ENCODE assay signal across 8 mouse cellular contexts in the genomic region with DNA sequence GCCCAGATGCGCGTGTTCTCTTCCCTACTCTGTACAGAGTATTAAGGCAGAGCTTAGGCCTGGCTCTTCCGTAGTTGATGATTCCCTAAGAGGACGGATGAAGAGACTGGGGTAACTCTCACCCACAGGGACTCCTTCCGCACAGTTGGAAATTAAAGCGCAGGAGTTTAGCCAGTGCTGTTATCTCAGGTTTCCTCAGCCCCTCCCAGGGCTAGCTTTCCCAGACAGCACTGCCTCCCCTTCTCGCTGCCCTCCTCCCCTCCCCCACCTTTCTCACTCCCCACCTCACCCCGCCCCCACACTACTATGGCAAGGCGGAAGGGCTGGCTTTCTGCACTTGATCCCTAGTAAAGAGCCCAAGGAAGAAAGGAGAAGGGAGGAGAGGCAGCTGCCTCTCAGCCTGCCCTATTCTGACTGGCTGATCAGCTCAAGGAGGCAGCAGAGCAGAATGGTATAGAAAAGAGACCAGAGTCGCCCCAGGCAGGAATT. TPM values are rescaled to one million over a fixed set of nuclear protein-coding genes. Genes with fewer than 3 reads are reported as not detected.
DNase-seq lines count a peak whose midpoint lies in the region; ATAC-seq lines count a peak whose summit lies in the region.

No protein-coding gene starts in this region.

- peak overlapping the region; percentile 80 for H3K27ac ChIP-seq in heart, embryonic 13.5 days (replicated peaks)
- H3K27ac ChIP-seq in intestine, embryonic 16.5 days (ENCODE audit: low read length), result peak overlapping the region; percentile 87
- H3K27ac ChIP-seq in midbrain, embryonic 10.5 days (replicated peaks), result peak overlapping the region; percentile 82

- WGBS in heart, embryonic 13.5 days, result 15% methylated on average over 9 of the region's 10 CpGs
- WGBS in intestine, embryonic 16.5 days, result 16% methylated on average over 10 of the region's 10 CpGs
- 12% methylated on average over 9 of the region's 10 CpGs for WGBS in midbrain, embryonic 10.5 days

- H3K4me3 ChIP-seq in heart, embryonic 13.5 days, result peak overlapping the region; percentile 40
- H3K4me3 ChIP-seq in intestine, embryonic 16.5 days (ENCODE audit: low read length), result peak overlapping the region; percentile 11; the same call in 1 of the 2 replicates
- peak overlapping the region; percentile 42 for H3K4me3 ChIP-seq in midbrain, embryonic 10.5 days

- H3K9me3 ChIP-seq in heart, embryonic 13.5 days, result no peaks in the 10 kb centered on the region
- no peaks in the 10 kb centered on the region for H3K9me3 ChIP-seq in intestine, embryonic 16.5 days (ENCODE audit: control insufficient read depth, low read length)
- H3K9me3 ChIP-seq in midbrain, embryonic 10.5 days (replicated peaks), result no peaks in the 10 kb centered on the region

- H3K9ac ChIP-seq in heart, embryonic 13.5 days, result peak overlapping the region; percentile 70
- H3K9ac ChIP-seq in intestine, embryonic 16.5 days (ENCODE audit: low read depth, low read length), result peak overlapping the region; percentile 56

- no peaks in the 10 kb centered on the region for H3K36me3 ChIP-seq in heart, embryonic 13.5 days
- no peaks in the 10 kb centered on the region for H3K36me3 ChIP-seq in intestine, embryonic 16.5 days (ENCODE audit: control insufficient read depth, insufficient read depth, low read length)
- no peaks in the 10 kb centered on the region for H3K36me3 ChIP-seq in midbrain, embryonic 10.5 days

- DNase-seq in heart, postnatal 4 days, result no peak
- peak; percentile 88 for DNase-seq in embryo, embryonic 11 days
- DNase-seq in midbrain, embryonic 10.5 days (ENCODE audit: low spot score), result peak; percentile 80
- DNase-seq in Muller cell, postnatal 12 days (ENCODE audit: inconsistent ontology term), result no peak
- no peak for DNase-seq in frontal cortex, postnatal 14 days (ENCODE audit: low spot score in 2 of 2)
- no peak for DNase-seq in right cerebral cortex, adult 18-20 months

- peak; percentile 54; the same call in 1 of the 2 replicates for ATAC-seq in heart, embryonic 13.5 days (ENCODE audit: extremely low read depth, insufficient number of reproducible peaks, low FRiP score, low TSS enrichment)
- peak; percentile 65 for ATAC-seq in intestine, embryonic 16.5 days

- peaks cover 7% of the 10 kb centered on the region for H3K4me1 ChIP-seq in heart, embryonic 13.5 days
- 0 out of 2 replicates have a peak, but pooled peaks cover 4% of the 10 kb centered on the region for H3K4me1 ChIP-seq in intestine, embryonic 16.5 days (ENCODE audit: control insufficient read depth, insufficient read depth, low read length)
- H3K4me1 ChIP-seq in midbrain, embryonic 10.5 days, result peaks cover 14% of the 10 kb centered on the region

- H3K27me3 ChIP-seq in heart, embryonic 13.5 days (replicated peaks), result no peaks in the 10 kb centered on the region
- no peaks in the 10 kb centered on the region for H3K27me3 ChIP-seq in intestine, embryonic 16.5 days (replicated peaks; ENCODE audit: control insufficient read depth, insufficient read depth, low read length)
- no peaks in the 10 kb centered on the region for H3K27me3 ChIP-seq in midbrain, embryonic 10.5 days (ENCODE audit: low read depth, poor library complexity, severe bottlenecking)

- peak overlapping the region; percentile 65 for H3K4me2 ChIP-seq in heart, embryonic 13.5 days
- H3K4me2 ChIP-seq in intestine, embryonic 16.5 days (ENCODE audit: low read depth, low read length), result peak overlapping the region; percentile 39

RNA-seq across cellular contexts. Expression of a gene that starts 21.5 kb away (rescaled TPM):
- polyA plus RNA-seq in heart, embryonic 13.5 days (2015; fragmentation: Nextera tagmentation; extraction: Ambion mirVana), result 964 and 1,107 TPM in 2 replicates
- total RNA-seq in heart, postnatal 4 days (2021), result 100 to 1,000 TPM; 850 to 928 TPM
- 1,210 and 1,225 TPM in 2 replicates for polyA plus RNA-seq in intestine, embryonic 16.5 days (2015; fragmentation: Nextera tagmentation; extraction: Ambion mirVana)
- polyA plus RNA-seq in midbrain, embryonic 10.5 days (2016; fragmentation: Nextera tagmentation; extraction: Ambion mirVana), result 854 and 880 TPM in 2 replicates

RNA-seq across cellular contexts. Expression of a gene that starts 56.7 kb away (rescaled TPM):
- polyA plus RNA-seq in heart, embryonic 13.5 days (2015; fragmentation: Nextera tagmentation; extraction: Ambion mirVana), result 113 and 130 TPM in 2 replicates
- total RNA-seq in heart, postnatal 4 days (2021), result 10 to 100 TPM; 76.5 to 81.4 TPM
- polyA plus RNA-seq in intestine, embryonic 16.5 days (2015; fragmentation: Nextera tagmentation; extraction: Ambion mirVana), result 105 and 108 TPM in 2 replicates
- 131 TPM in 2 replicates for polyA plus RNA-seq in midbrain, embryonic 10.5 days (2016; fragmentation: Nextera tagmentation; extraction: Ambion mirVana)

RNA-seq across cellular contexts. Expression of a gene that starts 56.9 kb away (rescaled TPM):
- 19.2 and 19.3 TPM in 2 replicates for polyA plus RNA-seq in heart, embryonic 13.5 days (2015; fragmentation: Nextera tagmentation; extraction: Ambion mirVana)
- total RNA-seq in heart, postnatal 4 days (2021), result 10 to 100 TPM; 17.3 to 19.3 TPM
- 24.9 and 25.5 TPM in 2 replicates for polyA plus RNA-seq in intestine, embryonic 16.5 days (2015; fragmentation: Nextera tagmentation; extraction: Ambion mirVana)
- 30.9 and 32.1 TPM in 2 replicates for polyA plus RNA-seq in midbrain, embryonic 10.5 days (2016; fragmentation: Nextera tagmentation; extraction: Ambion mirVana)

Comparison
In these comparisons a context has a peak if more than half of its experiments do, and no peak if none do; other contexts are left out.
1. DNase-seq: peak in embryo, embryonic 11 days (single experiment) and midbrain, embryonic 10.5 days (single experiment); none in heart, postnatal 4 days (single experiment), Muller cell, postnatal 12 days (single experiment), frontal cortex, postnatal 14 days (0 of 2) and right cerebral cortex, adult 18-20 months (single experiment).
2. Peak in every context shown above with its lines, with median percentiles within 50 percentile points of each other: H3K27ac ChIP-seq and H3K4me3 ChIP-seq.